Mouse (Mus musculus): ENCODE measurements around the gene Pak7.

The Pak7 gene

GRCm38 (mm10) chr2:136175030-136175429 lies 212.7 kb downstream of the Pak7 start:
- no peak for DNase-seq (ENCODE audit: low read depth)

- no peak for DNase-seq (ENCODE audit: low read depth)
Observed at GRCm38 (mm10) chr2:136150752-136151151, 237.0 kb downstream of the Pak7 start.

- DNase-seq (ENCODE audit: low read depth), result peak; percentile 52
Observed at GRCm38 (mm10) chr2:136149530-136149929, 238.2 kb downstream of the Pak7 start.

GRCm38 (mm10) chr2:136148999-136149398 lies 238.8 kb downstream of the Pak7 start:
- peak; percentile 88 for DNase-seq (ENCODE audit: low read depth)

GRCm38 (mm10) chr2:136140807-136141206 lies 247.0 kb downstream of the Pak7 start:
- DNase-seq (ENCODE audit: low read depth), result no peak

DNA sequence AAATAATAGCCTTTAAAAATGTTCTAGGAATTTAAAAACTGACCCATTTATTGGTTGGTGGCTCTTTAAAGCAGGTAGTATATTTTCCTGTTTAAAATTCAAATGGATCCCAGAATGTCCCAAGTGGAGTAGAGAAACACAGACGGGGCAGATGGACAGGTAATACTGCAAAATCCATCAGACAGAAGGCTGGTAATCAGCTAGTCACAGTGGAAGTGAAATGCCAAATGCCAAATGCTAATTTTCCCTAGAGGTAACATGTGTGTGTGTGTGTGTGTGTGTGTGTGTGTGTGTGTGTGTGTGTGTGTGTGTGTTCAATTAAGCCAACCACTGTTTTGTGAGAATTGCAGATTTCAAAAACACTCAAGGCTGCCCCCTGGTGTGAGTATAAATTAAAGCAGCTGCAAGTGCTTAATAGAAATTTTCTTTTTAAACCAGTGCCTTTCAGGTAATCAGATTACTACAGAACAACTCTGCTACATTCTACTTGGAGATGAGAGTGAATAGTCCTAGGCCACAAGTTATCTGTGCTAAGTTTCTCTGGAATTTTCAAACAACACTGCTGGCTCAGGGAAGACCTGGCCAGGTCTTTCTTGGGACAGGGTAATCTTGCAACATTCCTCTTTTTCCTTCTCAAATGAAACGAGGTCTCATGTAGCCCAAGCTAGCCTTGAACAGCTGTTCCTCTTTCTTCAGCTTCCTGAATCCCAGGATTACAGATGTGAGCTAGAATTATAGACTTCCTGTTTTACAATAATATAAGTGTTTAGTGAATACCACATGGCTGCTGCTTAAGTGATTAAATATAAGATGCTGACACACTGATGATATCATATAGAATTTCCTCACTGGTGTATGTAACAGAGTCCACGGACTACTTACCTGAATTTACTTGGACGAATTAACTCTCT lies 248.4 kb downstream of the Pak7 start:
- DNase-seq (ENCODE audit: low read depth), result peak; percentile 52

DNA sequence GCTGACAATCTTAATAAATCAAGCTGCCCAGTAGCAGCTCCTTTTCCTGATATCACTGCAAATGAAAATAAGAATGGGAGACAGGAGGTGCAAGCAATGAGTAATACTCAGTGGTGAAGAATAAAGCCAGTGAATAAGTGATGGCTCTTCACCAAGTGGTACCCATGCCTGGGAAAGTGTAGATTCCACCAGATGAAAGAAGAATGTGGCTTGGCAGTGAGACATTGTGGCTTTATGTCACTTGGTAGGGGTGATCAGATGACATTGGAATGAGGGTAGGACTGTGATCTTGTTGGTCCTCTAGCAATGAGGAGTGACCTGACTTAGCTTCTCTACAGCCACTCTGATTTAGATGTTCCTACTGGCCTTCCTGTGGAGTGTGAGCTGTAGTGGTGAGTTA lies 249.3 kb downstream of the Pak7 start:
- no peak for DNase-seq (ENCODE audit: low read depth)

DNA sequence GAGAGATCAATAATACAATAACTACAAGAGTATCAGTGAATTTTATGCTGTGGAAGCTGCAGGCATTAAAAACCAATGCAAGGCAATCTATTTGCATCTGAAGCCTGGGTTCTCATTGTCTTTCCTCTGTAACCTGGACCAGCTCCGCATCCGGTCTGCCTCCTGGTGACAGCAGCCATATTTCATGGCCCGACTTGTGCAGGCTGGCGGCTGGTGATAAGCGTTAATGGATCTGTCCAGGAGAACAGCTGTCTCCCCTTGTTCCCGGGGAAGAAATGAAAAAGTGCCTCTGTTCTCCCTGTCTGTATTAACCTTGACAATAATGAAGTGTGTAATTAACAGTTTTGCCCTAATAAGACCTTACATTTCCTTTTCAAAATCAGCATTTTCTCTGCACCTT lies 265.9 kb downstream of the Pak7 start:
- no peak for DNase-seq (ENCODE audit: low read depth)

- DNase-seq (ENCODE audit: low read depth), result no peak
Observed at GRCm38 (mm10) chr2:136118006-136118405, 269.8 kb downstream of the Pak7 start.

- DNase-seq (ENCODE audit: low read depth), result no peak
Observed at GRCm38 (mm10) chr2:136113374-136113773, 274.4 kb downstream of the Pak7 start.

- no peak for DNase-seq (ENCODE audit: low read depth)
Observed at GRCm38 (mm10) chr2:136109038-136109363, 278.8 kb downstream of the Pak7 start.

GRCm38 (mm10) chr2:136108124-136109037 lies 279.4 kb downstream of the Pak7 start:
- no peak for DNase-seq (ENCODE audit: low read depth)

DNA sequence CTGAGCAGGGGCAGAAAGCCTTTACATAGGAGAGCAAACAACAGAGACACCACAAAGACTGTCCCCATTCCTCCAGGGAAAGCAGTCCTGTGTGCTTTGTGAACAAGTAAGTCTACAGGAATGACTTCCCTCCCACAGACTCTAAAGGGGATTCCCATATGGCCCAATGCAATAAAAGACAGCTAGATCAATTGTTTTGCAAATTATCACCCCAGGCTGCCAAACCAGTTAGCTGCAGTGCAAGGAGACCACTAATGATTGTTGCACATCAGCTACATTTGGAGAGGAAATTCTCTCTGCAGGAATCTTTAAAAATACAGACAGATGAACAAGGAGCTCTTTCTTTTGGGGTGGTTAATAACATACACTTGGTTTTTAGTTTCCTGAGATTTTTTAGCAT lies 280.2 kb downstream of the Pak7 start:
- DNase-seq (ENCODE audit: low read depth), result no peak

- no peak for DNase-seq (ENCODE audit: low read depth)
Observed at GRCm38 (mm10) chr2:136097143-136097542, 290.6 kb downstream of the Pak7 start.

- no peak for DNase-seq (ENCODE audit: low read depth)
Observed at GRCm38 (mm10) chr2:136095978-136096377, 291.8 kb downstream of the Pak7 start.

DNA sequence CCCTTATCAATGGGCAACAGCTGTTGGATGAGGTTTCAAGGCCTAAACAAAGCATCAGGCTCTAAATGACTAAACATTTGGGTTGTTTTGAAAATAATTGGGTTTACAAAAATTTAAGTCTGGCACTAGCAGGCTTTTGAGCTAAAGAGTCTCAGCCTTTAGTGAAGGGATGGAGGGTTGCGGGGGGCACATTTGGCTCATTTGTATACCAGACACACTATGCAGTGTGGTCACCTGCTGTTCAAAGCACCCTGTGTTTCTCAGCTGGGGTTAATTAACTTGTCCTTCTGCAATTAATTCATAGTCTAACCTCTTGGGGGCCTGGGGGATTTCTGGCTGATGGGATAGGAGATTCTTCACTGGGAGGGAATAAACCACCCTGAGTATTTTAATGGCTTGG lies 323.4 kb downstream of the Pak7 start:
- DNase-seq (ENCODE audit: low read depth), result no peak

DNA sequence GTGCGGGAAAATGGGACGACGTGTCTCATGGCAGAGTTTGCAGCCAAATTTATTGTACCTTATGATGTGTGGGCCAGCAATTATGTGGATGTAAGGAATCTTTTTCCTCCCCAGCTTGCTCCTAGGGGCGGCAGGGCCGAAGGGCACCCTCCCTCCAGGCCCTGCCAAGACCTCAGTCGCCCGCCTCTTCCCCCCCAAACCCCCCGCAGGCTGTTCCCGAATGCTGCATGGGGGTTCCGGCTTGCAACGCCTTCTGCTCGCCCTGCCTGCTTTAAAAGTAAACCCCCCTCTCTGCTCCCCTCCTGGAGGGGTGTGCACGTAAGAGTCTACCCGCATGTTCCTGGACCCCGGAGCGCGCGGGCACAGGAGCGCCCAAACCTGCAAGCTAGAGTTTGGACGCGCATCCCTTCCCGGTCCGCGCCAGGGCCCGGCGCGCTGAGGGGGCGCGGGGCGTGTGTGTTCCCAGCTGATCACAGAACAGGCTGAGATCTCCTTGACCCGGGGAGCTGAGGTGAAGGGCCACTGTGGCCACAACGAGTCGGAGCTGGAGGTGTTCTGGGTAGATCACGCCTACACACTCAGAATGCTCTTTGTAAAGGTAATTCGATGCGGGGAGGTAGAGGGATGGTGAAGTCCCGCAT lies 328.6 kb downstream of the Pak7 start:
- DNase-seq (ENCODE audit: low read depth), result no peak

GRCm38 (mm10) chr2:136058398-136058797 lies 329.4 kb downstream of the Pak7 start:
- no peak for DNase-seq (ENCODE audit: low read depth)

GRCm38 (mm10) chr2:136057861-136058331 lies 329.9 kb downstream of the Pak7 start:
- no peak for DNase-seq (ENCODE audit: low read depth)

DNA sequence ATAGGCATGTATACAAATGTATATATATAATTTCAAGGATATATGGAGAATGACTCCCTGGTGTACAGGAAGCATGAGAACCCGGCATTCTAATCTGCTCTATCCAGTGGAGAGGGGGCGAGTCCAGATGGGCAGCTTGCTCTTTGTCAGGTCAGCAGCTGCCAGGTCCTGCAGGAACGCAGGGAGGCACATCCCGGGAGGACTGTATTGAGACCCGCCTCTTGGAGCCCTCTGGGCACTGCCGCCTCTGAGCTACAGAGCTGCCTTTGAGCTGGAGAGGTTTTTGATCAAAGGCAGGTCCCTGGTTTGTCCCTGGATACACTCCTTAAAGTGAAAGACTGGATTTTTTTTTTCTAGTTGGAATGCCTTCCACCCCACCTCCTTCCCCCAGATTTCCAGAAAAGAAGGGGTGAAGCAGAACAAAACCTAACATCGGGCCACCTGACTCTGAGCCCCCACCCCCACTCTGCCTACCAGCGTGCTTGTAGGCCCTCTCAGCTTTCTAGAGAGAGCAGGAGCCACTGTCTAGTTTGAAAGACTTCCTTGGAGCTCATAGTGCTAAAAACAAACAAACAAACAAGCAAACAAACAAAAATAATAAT lies 336.0 kb downstream of the Pak7 start, which contains the start of gene Lamp5:
Gene Lamp5 (plus strand): TSS at position 552 of the 602 bp plus-strand sequence.
- no peak for DNase-seq (ENCODE audit: low read depth)

- DNase-seq (ENCODE audit: low read depth), result no peak
Observed at GRCm38 (mm10) chr2:136050793-136051615, 336.8 kb downstream of the Pak7 start.

Measured in NIH3T3 (cell line).